Mouse (Mus musculus) brain, embryonic 14.5 days (tissue): ENCODE measurements at regions not wholly inside any gene's neighbourhood (a gene's known extent, or its start where the extent isn't known, plus 50 kb on each side); places are given as distances from the start of the nearest gene placed in this dataset.

Experiments
- CTCF ChIP-seq: fragments of 200-500 bp; IDR thresholded peaks from 2 replicates; pipeline ENCODE4 v1.5.1; 2012; ENCODE audit warnings: inconsistent platforms, mild to moderate bottlenecking, moderate library complexity, borderline replicate concordance; ENCODE audit not compliant: insufficient read depth, insufficient read length; ENCODE audit errors: extremely low read depth
- POLR2A ChIP-seq: fragments of 200-500 bp; IDR thresholded peaks from 2 replicates; pipeline ENCODE4 v1.6.1; 2012; ENCODE audit warnings: mild to moderate bottlenecking, inconsistent platforms, borderline replicate concordance; ENCODE audit not compliant: poor library complexity, insufficient read depth, insufficient read length, severe bottlenecking; ENCODE audit errors: extremely low read depth

DNA sequence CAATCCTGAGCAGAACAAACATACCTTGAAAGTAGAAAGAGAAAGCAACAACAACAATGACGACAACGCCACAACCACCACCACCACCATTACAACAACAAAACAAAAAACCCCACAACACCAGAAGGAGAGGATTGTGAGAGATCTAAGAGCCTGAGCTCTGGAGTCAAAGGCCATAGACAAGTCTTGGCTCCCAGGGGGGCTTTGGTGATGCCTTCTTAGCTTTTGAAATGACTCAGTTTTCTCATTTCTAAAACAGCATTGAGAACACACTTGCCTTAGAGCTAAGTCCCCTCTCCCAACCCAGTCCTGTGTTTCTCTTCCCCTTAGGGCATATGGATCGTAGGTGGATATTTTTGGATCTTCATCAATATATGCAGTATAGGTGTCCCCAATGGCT is 112.2 kb downstream of the Kif20b start:
- TF ChIP-seq POLR2A, result no peak
- TF ChIP-seq CTCF, result no peak
